Mouse (Mus musculus) ES-Bruce4 (cell line): ENCODE measurements at regions not wholly inside any gene's neighbourhood (a gene's known extent, or its start where the extent isn't known, plus 50 kb on each side); places are given as distances from the start of the nearest gene placed in this dataset.

Experiments
- CTCF ChIP-seq: IDR thresholded peaks from one replicate; pipeline ENCODE4 v1.8.1; 2011; ENCODE audit warnings: low read depth, low read length
- POLR2A ChIP-seq: IDR thresholded peaks from one replicate; pipeline ENCODE4 v1.8.1; 2011; ENCODE audit warnings: low read length; ENCODE audit not compliant: insufficient read depth

DNA sequence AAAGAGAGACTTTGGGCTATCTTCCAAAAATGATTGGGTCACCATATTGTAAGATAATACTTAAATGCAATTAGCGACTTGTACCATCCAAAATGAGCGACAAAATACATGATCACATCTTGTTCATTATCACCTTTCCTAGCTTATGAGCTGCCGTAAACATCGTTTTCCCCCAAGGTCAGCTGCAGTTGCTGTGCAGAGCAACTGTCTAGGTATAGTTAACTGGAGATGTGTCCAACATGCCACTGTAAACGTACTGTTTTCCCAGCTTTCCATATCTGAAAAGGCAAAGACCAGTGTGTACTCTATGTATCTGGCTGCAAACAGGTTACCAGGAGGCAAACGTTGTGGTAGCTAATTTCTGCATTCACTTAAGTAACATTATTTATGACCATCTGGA, 86.3 kb upstream of the Tab2 start:
- no peak for TF ChIP-seq POLR2A
- TF ChIP-seq CTCF: no peak
